Mouse (Mus musculus): ENCODE measurements at regions not wholly inside any gene's neighbourhood (a gene's known extent, or its start where the extent isn't known, plus 50 kb on each side); places are given as distances from the start of the nearest gene placed in this dataset.

GRCm38 (mm10) chr8:80262911-80263310, 205.1 kb upstream of the Hhip start:
- no peak for DNase-seq (ENCODE audit: low spot score)

- no peak for DNase-seq (ENCODE audit: low spot score)
These were observed 195.7 kb upstream of the Hhip start for GRCm38 (mm10) chr8:80253541-80253940.

- DNase-seq (ENCODE audit: low spot score) = no peak
These were observed 193.8 kb upstream of the Hhip start for GRCm38 (mm10) chr8:80251595-80251994.

GRCm38 (mm10) chr8:80250305-80251161, 192.7 kb upstream of the Hhip start:
- no peak for DNase-seq (ENCODE audit: low spot score)

GRCm38 (mm10) chr8:80249762-80250161, 192.0 kb upstream of the Hhip start:
- DNase-seq (ENCODE audit: low spot score) = no peak

- no peak for DNase-seq (ENCODE audit: low spot score)
These were observed 182.1 kb upstream of the Hhip start for GRCm38 (mm10) chr8:80239879-80240278.

- no peak for DNase-seq (ENCODE audit: low spot score)
These were observed 152.6 kb upstream of the Hhip start for GRCm38 (mm10) chr8:80210361-80210760.

- no peak for DNase-seq (ENCODE audit: low spot score)
These were observed 147.2 kb upstream of the Hhip start for GRCm38 (mm10) chr8:80204678-80205654.

- no peak for DNase-seq (ENCODE audit: low spot score)
These were observed 146.2 kb upstream of the Hhip start for GRCm38 (mm10) chr8:80203769-80204677.

- no peak for DNase-seq (ENCODE audit: low spot score)
These were observed 139.9 kb upstream of the Hhip start for GRCm38 (mm10) chr8:80197680-80198079.

GRCm38 (mm10) chr8:80190510-80190908, 132.7 kb upstream of the Hhip start:
- no peak for DNase-seq (ENCODE audit: low spot score)

GRCm38 (mm10) chr8:80189797-80190509, 132.1 kb upstream of the Hhip start:
- DNase-seq (ENCODE audit: low spot score) = no peak

GRCm38 (mm10) chr8:80185286-80185685, 127.5 kb upstream of the Hhip start:
- DNase-seq (ENCODE audit: low spot score) = no peak

GRCm38 (mm10) chr8:80168688-80169087, 110.9 kb upstream of the Hhip start:
- no peak for DNase-seq (ENCODE audit: low spot score)

- no peak for DNase-seq (ENCODE audit: low spot score)
These were observed 91.8 kb upstream of the Hhip start for GRCm38 (mm10) chr8:80149458-80150083.

GRCm38 (mm10) chr8:80147929-80148328, 90.1 kb upstream of the Hhip start:
- DNase-seq (ENCODE audit: low spot score) = no peak

- DNase-seq (ENCODE audit: low spot score) = no peak
These were observed 80.7 kb upstream of the Hhip start for GRCm38 (mm10) chr8:80138481-80138880.

GRCm38 (mm10) chr8:80120378-80120965, 62.7 kb upstream of the Hhip start:
- no peak for DNase-seq (ENCODE audit: low spot score)

GRCm38 (mm10) chr8:80117328-80117727, 59.5 kb upstream of the Hhip start:
- DNase-seq (ENCODE audit: low spot score) = no peak
